8 mouse cellular contexts compared by ENCODE assay signal in genomic region chr2:164912151-164912550, GRCm38 (mm10). TPM values are rescaled to one million over a fixed set of nuclear protein-coding genes. Genes with fewer than 3 reads are reported as not detected.
DNase-seq lines count a peak whose midpoint lies in the region; ATAC-seq and TF ChIP-seq lines count a peak whose summit lies in the region.

No protein-coding gene starts in this region.

- ATAC-seq in forebrain, embryonic 13.5 days = peak; percentile 23
- ATAC-seq in inflammation-experienced regulatory T-cells, adult 6 months = peak; percentile 32

- TF ChIP-seq CTCF in MEL (IDR thresholded peaks at IDR 0.05 in 2 of 3, conservative IDR thresholded peaks at IDR 0.05 in 1 of 3; ENCODE audit: control insufficient read depth in 1 of 3, insufficient read depth in 1 of 3, low read depth in 2 of 3, low read length in 3 of 3, poor library complexity in 1 of 3, severe bottlenecking in 1 of 3) = no peak
- no peak for TF ChIP-seq CTCF in liver, adult 2 months (IDR thresholded peaks at IDR 0.05; ENCODE audit: low read depth, low read length)

- TF ChIP-seq POLR2A in MEL (IDR thresholded peaks at IDR 0.05; ENCODE audit: control insufficient read depth in 1 of 2, insufficient read depth in 1 of 2, low read depth in 1 of 2, low read length in 2 of 2, poor library complexity in 1 of 2) = peak; percentile 16 to 38; a peak in 3 of 4 replicates
- TF ChIP-seq POLR2A in liver, adult 2 months (IDR thresholded peaks at IDR 0.05; ENCODE audit: extremely low read depth, insufficient read depth, low read length) = no peak
- no peak for TF ChIP-seq POLR2A in myocyte (IDR thresholded peaks at IDR 0.05; ENCODE audit: insufficient read length, low read depth)

- TF ChIP-seq RAD21 in MEL (IDR thresholded peaks at IDR 0.05; ENCODE audit: low read depth, low read length) = no peak

- H3ac ChIP-seq in myocyte (ENCODE audit: control insufficient read depth, insufficient read length) = peak overlapping the region; percentile 94

- peak; percentile 40 for DNase-seq in cerebellum, adult 11-12 months
- DNase-seq in cerebellum, postnatal 14 days = no peak
- DNase-seq in MEL (ENCODE audit: low read depth, low spot score) = peak; percentile 86
- DNase-seq in liver, adult 2 months (ENCODE audit: extremely low read depth, low read depth, low spot score) = no peak
- DNase-seq in ovary, postnatal 10 days (ENCODE audit: low spot score) = no peak

- H3K79me2 ChIP-seq in MEL (ENCODE audit: control insufficient read depth, insufficient read depth, low read length, poor library complexity) = peaks cover 25% of the 10 kb centered on the region
- H3K79me2 ChIP-seq in liver, adult 2 months (ENCODE audit: control insufficient read depth, insufficient read depth, low read length) = peaks cover 5% of the 10 kb centered on the region; the same call in 1 of the 2 replicates
- H3K79me2 ChIP-seq in myocyte (ENCODE audit: control insufficient read depth, insufficient read depth) = peaks cover 15% of the 10 kb centered on the region

- TF ChIP-seq EP300 in MEL (IDR thresholded peaks at IDR 0.05; ENCODE audit: low read depth in 1 of 2, low read length in 2 of 2) = no peak

- no peaks in the 10 kb centered on the region for H3K9me3 ChIP-seq in MEL (replicated peaks; ENCODE audit: insufficient read depth, low read length)
- H3K9me3 ChIP-seq in forebrain, embryonic 13.5 days (replicated peaks) = no peaks in the 10 kb centered on the region

- peaks cover 8 to 21% of the 10 kb centered on the region in 2 experiments for H3K4me1 ChIP-seq in MEL (ENCODE audit: control insufficient read depth in 1 of 2, insufficient read depth in 2 of 2, low read length in 2 of 2)
- peaks cover 24% of the 10 kb centered on the region for H3K4me1 ChIP-seq in forebrain, embryonic 13.5 days
- H3K4me1 ChIP-seq in liver, adult 2 months (ENCODE audit: control insufficient read depth, insufficient read depth, low read length) = peaks cover 12% of the 10 kb centered on the region

- H3K27ac ChIP-seq in MEL (ENCODE audit: control insufficient read depth, low read depth, low read length) = peak overlapping the region; percentile 93
- peak overlapping the region; percentile 98 for H3K27ac ChIP-seq in forebrain, embryonic 13.5 days
- H3K27ac ChIP-seq in liver, adult 2 months (replicated peaks; ENCODE audit: insufficient read depth, low read depth, low read length) = peak overlapping the region; percentile 97

- H3K4me2 ChIP-seq in forebrain, embryonic 13.5 days = peak overlapping the region; percentile 91
- H3K4me2 ChIP-seq in myocyte (ENCODE audit: low read depth) = peak overlapping the region; percentile 86

- 21% methylated on average over 12 of the region's 12 CpGs for WGBS in forebrain, embryonic 13.5 days
- 1% methylated on average over 12 of the region's 12 CpGs for WGBS in liver, adult 2 months

- peak overlapping the region; percentile 73 to 78 for H3K4me3 ChIP-seq in MEL (ENCODE audit: control insufficient read depth in 1 of 2, insufficient read depth in 1 of 2, low read depth in 2 of 2, low read length in 2 of 2)
- peak overlapping the region; percentile 79 for H3K4me3 ChIP-seq in forebrain, embryonic 13.5 days
- H3K4me3 ChIP-seq in liver, adult 2 months (ENCODE audit: insufficient read depth, low read depth, low read length) = peak overlapping the region; percentile 74
- peak overlapping the region; percentile 84 for H3K4me3 ChIP-seq in myocyte

- peak overlapping the region; percentile 82 for H3K9ac ChIP-seq in MEL (ENCODE audit: control insufficient read depth, low read depth, low read length, poor library complexity, severe bottlenecking)
- H3K9ac ChIP-seq in forebrain, embryonic 13.5 days = peak overlapping the region; percentile 91
- H3K9ac ChIP-seq in liver, adult 2 months (ENCODE audit: low read depth, low read length) = peak overlapping the region; percentile 63

- no peaks in the 10 kb centered on the region for H3K27me3 ChIP-seq in MEL (ENCODE audit: control insufficient read depth in 1 of 2, insufficient read depth in 2 of 2, low read length in 2 of 2)
- no peaks in the 10 kb centered on the region for H3K27me3 ChIP-seq in forebrain, embryonic 13.5 days
- no peaks in the 10 kb centered on the region for H3K27me3 ChIP-seq in liver, adult 2 months (ENCODE audit: control insufficient read depth, insufficient read depth, low read length)
- H3K27me3 ChIP-seq in myocyte (ENCODE audit: control insufficient read depth, insufficient read depth, insufficient read length) = no peaks in the 10 kb centered on the region

- H3K36me3 ChIP-seq in MEL (ENCODE audit: control insufficient read depth in 1 of 2, insufficient read depth in 2 of 2, low read length in 2 of 2) (peaks cover 0 to 14% of the 10 kb centered on the region in 2 experiments; a peak in 3 of 4 replicates), myocyte (ENCODE audit: control insufficient read depth, insufficient read depth) (peaks cover 15% of the 10 kb centered on the region)
- H3K36me3 ChIP-seq in forebrain, embryonic 13.5 days (ENCODE audit: poor library complexity, severe bottlenecking) = peaks cover 22% of the 10 kb centered on the region
- peaks cover 11% of the 10 kb centered on the region; the same call in 1 of the 2 replicates for H3K36me3 ChIP-seq in liver, adult 2 months (ENCODE audit: control insufficient read depth, insufficient read depth, low read length)

TF ChIP-seq in MEL, 35 proteins besides CTCF, POLR2A, EP300 and RAD21 (continues in another document):
- TF ChIP-seq RCOR1 (IDR thresholded peaks at IDR 0.05; ENCODE audit: low read depth, low read length) (no peak), MAX (IDR thresholded peaks at IDR 0.05; ENCODE audit: low read length) (peak; percentile 79), POLR2AphosphoS2 (IDR thresholded peaks at IDR 0.05; ENCODE audit: low read length) (peak; percentile 47; the same call in 1 of the 2 replicates), MYC (IDR thresholded peaks at IDR 0.05; ENCODE audit: low read depth, low read length) (peak; percentile 95), MXI1 (IDR thresholded peaks at IDR 0.05; ENCODE audit: low read depth, low read length) (peak; percentile 89)

TF ChIP-seq in myocyte, 11 proteins besides CTCF, POLR2A, EP300 and RAD21 (continues in another document):
- TF ChIP-seq POLR2AphosphoS2 (IDR thresholded peaks at IDR 0.05; ENCODE audit: insufficient read length, low read depth) = peak; percentile 48
- TF ChIP-seq MYOD1 (IDR thresholded peaks at IDR 0.05; ENCODE audit: control insufficient read depth in 1 of 3, insufficient read length in 2 of 3, low read depth in 2 of 3) = no peak
- TF ChIP-seq MYOG (IDR thresholded peaks at IDR 0.05; ENCODE audit: control insufficient read depth in 1 of 3, insufficient read depth in 1 of 3, insufficient read length in 2 of 3, low read depth in 2 of 3) = peak in 1 of 3 experiments; percentile 33

RNA-seq across cellular contexts. Expression of gene Zfp335, which starts 0.6 kb away (rescaled TPM):
- 12.3 and 12.6 TPM in 2 replicates for total RNA-seq in MEL (2012; rRNA removed)
- 10 to 100 TPM in 1 of 2 experiments, not detected in 1; 24.1 TPM for polyA plus RNA-seq in MEL (2012; ENCODE audit: insufficient read depth in 1 of 2, insufficient read length in 2 of 2, low read depth in 1 of 2, low replicate concordance in 2 of 2, missing spikeins in 1 of 2)
- polyA plus RNA-seq in forebrain, embryonic 13.5 days (2015; fragmentation: Nextera tagmentation; extraction: Ambion mirVana) = 12.2 and 15.1 TPM in 2 replicates
- polyA plus RNA-seq in inflammation-experienced regulatory T-cells, adult 6 months (2017; shearing (Covaris generic)) = 1 to 10 TPM; 6.2 to 7.4 (median 6.8) TPM
- total RNA-seq in liver, adult 2 months (2014; rRNA removed) = 2.4 and 4.0 TPM in 2 replicates
- 13.5 and 18.9 TPM in 2 replicates for polyA plus RNA-seq in liver, adult 2 months (2012; rRNA removed)
- 11.1 TPM for polyA plus RNA-seq in myocyte (2012; fragmentation: generic; extraction: Trizol)

RNA-seq across cellular contexts. Expression of gene Mmp9, which starts 28.4 kb away (rescaled TPM):
- total RNA-seq in MEL (2012; rRNA removed) = 0.20 and 0.23 TPM in 2 replicates
- polyA plus RNA-seq in MEL (2012; ENCODE audit: insufficient read depth in 1 of 2, insufficient read length in 2 of 2, low read depth in 1 of 2, low replicate concordance in 2 of 2, missing spikeins in 1 of 2) (under 1 TPM in 1 of 2 experiments, not detected in 1; 0.19 TPM), myocyte (2012; fragmentation: generic; extraction: Trizol) (1.7 TPM)
- 8.6 and 10.6 TPM in 2 replicates for polyA plus RNA-seq in forebrain, embryonic 13.5 days (2015; fragmentation: Nextera tagmentation; extraction: Ambion mirVana)
- 1 to 10 TPM; 1.3 to 2.6 (median 2.6) TPM for polyA plus RNA-seq in inflammation-experienced regulatory T-cells, adult 6 months (2017; shearing (Covaris generic))
- 0.20 and 0.65 TPM in 2 replicates for total RNA-seq in liver, adult 2 months (2014; rRNA removed)
- polyA plus RNA-seq in liver, adult 2 months (2012; rRNA removed) = 0.55 and 0.70 TPM in 2 replicates

RNA-seq across cellular contexts. Expression of gene Pcif1, which starts 33.0 kb away (rescaled TPM):
- 46.8 and 47.6 TPM in 2 replicates for total RNA-seq in MEL (2012; rRNA removed)
- polyA plus RNA-seq in MEL (2012; ENCODE audit: insufficient read depth in 1 of 2, insufficient read length in 2 of 2, low read depth in 1 of 2, low replicate concordance in 2 of 2, missing spikeins in 1 of 2) (100 to 1,000 TPM in 1 of 2 experiments, not detected in 1; 118 TPM), myocyte (2012; fragmentation: generic; extraction: Trizol) (43.2 TPM)
- 101 and 107 TPM in 2 replicates for polyA plus RNA-seq in forebrain, embryonic 13.5 days (2015; fragmentation: Nextera tagmentation; extraction: Ambion mirVana)
- 100 to 1,000 TPM; 110 to 126 (median 112) TPM for polyA plus RNA-seq in inflammation-experienced regulatory T-cells, adult 6 months (2017; shearing (Covaris generic))
- total RNA-seq in liver, adult 2 months (2014; rRNA removed) = 9.1 and 12.9 TPM in 2 replicates
- 20.2 and 21.3 TPM in 2 replicates for polyA plus RNA-seq in liver, adult 2 months (2012; rRNA removed)

RNA-seq across cellular contexts. Expression of gene Slc12a5, which starts 48.5 kb away (rescaled TPM):
- total RNA-seq in MEL (2012; rRNA removed) = 0.36 and 0.50 TPM in 2 replicates
- polyA plus RNA-seq in MEL (2012; ENCODE audit: insufficient read depth in 1 of 2, insufficient read length in 2 of 2, low read depth in 1 of 2, low replicate concordance in 2 of 2, missing spikeins in 1 of 2) = 1 to 10 TPM in 1 of 2 experiments, not detected in 1; 1.3 TPM
- polyA plus RNA-seq in forebrain, embryonic 13.5 days (2015; fragmentation: Nextera tagmentation; extraction: Ambion mirVana) = 5.7 and 8.8 TPM in 2 replicates
- under 1 TPM in 2 of 3 experiments, not detected in 1; 0.21 to 0.33 TPM for polyA plus RNA-seq in inflammation-experienced regulatory T-cells, adult 6 months (2017; shearing (Covaris generic))
- 0.46 and 0.54 TPM in 2 replicates for total RNA-seq in liver, adult 2 months (2014; rRNA removed)
- polyA plus RNA-seq in liver, adult 2 months (2012; rRNA removed) = 0.85 and 1.1 TPM in 2 replicates
- polyA plus RNA-seq in myocyte (2012; fragmentation: generic; extraction: Trizol) = 0.52 TPM

RNA-seq across cellular contexts. Expression of gene Pltp, which starts 54.6 kb away (rescaled TPM):
- total RNA-seq in MEL (2012; rRNA removed) = 5.2 and 6.8 TPM in 2 replicates
- polyA plus RNA-seq in MEL (2012; ENCODE audit: insufficient read depth in 1 of 2, insufficient read length in 2 of 2, low read depth in 1 of 2, low replicate concordance in 2 of 2, missing spikeins in 1 of 2) (10 to 100 TPM in 1 of 2 experiments, not detected in 1; 17.1 TPM), myocyte (2012; fragmentation: generic; extraction: Trizol) (117 TPM)
- 34.3 and 35.4 TPM in 2 replicates for polyA plus RNA-seq in forebrain, embryonic 13.5 days (2015; fragmentation: Nextera tagmentation; extraction: Ambion mirVana)
- polyA plus RNA-seq in inflammation-experienced regulatory T-cells, adult 6 months (2017; shearing (Covaris generic)) = 1 to 10 TPM in 2 of 3 experiments, under 1 TPM in 1; 0.50 to 3.0 (median 1.3) TPM
- 21.7 and 22.1 TPM in 2 replicates for total RNA-seq in liver, adult 2 months (2014; rRNA removed)
- polyA plus RNA-seq in liver, adult 2 months (2012; rRNA removed) = 49.7 and 92.8 TPM in 2 replicates

Comparison
In these comparisons a context has a peak if more than half of its experiments do, and no peak if none do; other contexts are left out.
1. DNase-seq: peak in cerebellum, adult 11-12 months (single experiment) and MEL (single experiment); none in cerebellum, postnatal 14 days (0 of 2), liver, adult 2 months (single experiment) and ovary, postnatal 10 days (single experiment).
2. POLR2A ChIP-seq: peak in MEL (2 of 2); none in liver, adult 2 months (single experiment) and myocyte (single experiment).
3. Peak in every context shown above with its lines, with median percentiles within 50 percentile points of each other: H3K27ac ChIP-seq, H3K4me3 ChIP-seq and H3K9ac ChIP-seq.